Mouse (Mus musculus): Measurements from ENCODE around the gene Bmp6. TPM values are rescaled to one million over a fixed set of nuclear protein-coding genes. Genes with fewer than 3 reads are reported as not detected.

Gene Bmp6
- not detected in 2 replicates for total RNA-seq (2014; fragmentation: Nextera tagmentation)
- not detected in 2 replicates for total RNA-seq (2017)

DNA sequence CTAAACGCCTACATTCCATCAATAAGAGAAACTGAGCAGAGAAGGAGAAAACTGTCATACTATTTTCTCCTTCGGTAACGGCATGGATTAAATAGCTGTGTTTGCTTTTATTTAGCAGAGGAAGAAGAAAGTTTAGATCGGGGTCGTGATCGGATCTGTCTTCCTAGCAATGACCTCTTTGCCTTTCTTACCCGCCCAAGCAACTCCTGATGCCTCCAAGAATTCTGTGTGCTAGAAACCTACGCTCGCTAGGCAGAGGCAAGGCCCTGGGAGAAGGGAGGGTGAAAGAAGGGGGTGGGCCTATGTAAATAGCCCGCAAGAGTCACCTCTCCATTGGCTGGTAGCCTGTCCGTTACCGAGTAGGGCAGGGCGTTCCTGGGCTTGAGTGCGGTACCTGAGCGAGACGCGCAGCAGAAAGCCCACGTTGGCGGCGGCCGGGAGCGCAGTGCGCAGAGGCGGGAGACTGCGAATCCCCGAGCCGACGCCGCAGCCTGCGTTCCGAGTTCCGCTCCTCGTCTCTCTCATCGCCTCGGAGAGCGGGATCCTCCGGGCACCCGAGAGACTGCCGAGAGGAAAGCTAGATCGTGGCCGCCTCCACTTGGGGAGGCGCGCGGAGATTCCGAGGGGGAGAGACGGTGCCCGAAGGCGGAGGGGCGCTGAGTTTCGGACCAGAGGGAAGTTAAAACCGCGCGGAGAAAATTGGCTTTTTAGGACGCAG lies at the start of gene Bmp6:
Gene Bmp6 (plus strand): TSS at position 395 of the 718 bp plus-strand sequence.
- ATAC-seq (replicated peaks; ENCODE audit: poor library complexity, severe bottlenecking), result peak; percentile 75

- ATAC-seq (replicated peaks; ENCODE audit: poor library complexity, severe bottlenecking), result no peak
These were observed 48.7 kb upstream of the Bmp6 start for GRCm38 (mm10) chr13:38296166-38296565.

DNA sequence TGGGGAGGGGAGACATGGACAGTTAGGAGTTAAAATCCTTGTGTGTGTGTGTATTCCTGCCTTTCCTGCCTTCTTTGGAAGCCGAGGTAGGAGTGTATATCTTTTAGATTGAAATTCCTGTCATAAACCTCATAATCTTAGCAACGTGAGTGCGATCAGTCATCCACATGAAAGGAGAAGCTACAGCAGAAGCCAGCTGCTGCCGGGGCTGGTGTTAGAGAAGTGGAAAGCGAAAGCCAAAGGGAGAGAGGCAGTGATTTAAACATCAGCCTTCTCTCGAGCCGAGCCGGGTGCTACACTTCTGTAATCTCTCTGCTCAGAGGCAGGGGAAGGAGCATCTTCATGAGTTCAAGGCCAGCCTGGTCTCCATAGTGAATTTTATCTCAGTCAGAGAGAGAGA lies 48.3 kb upstream of the Bmp6 start:
- no peak for ATAC-seq (replicated peaks; ENCODE audit: poor library complexity, severe bottlenecking)

GRCm38 (mm10) chr13:38311125-38311524 lies 33.8 kb upstream of the Bmp6 start:
- no peak for ATAC-seq (replicated peaks; ENCODE audit: poor library complexity, severe bottlenecking)

DNA sequence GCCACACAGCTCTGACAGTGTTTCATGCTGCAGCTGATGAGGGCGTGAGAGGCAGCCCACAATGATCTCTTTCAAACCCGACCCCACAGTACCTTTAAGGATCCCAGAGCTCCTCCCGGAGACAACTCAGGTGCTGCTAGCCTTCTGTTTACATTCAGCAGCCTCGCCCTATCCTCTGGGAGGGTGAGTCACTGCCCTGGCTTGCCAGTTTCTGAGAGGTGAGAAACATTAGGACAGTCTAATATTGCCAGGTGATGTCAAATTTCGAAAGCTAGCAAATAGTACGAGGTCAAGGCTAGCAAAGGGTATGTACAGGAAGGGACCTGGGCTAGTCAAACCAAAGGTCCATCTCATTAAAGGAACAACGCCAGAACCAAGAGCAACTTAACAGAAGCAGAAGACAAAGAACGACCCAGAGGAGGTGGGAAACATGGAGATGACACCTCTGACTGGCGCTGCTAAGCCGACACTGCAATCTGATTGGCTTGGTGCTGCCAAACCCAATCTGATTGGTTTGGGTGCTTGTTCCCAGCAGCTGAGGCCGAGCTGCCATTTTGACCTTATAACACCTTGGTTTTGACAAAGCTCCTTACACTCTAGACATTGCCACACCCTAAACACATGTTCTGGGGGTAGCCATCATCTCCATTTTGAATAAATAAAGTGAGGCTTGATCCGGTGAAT lies 32.4 kb upstream of the Bmp6 start:
- ATAC-seq (replicated peaks; ENCODE audit: poor library complexity, severe bottlenecking), result no peak

DNA sequence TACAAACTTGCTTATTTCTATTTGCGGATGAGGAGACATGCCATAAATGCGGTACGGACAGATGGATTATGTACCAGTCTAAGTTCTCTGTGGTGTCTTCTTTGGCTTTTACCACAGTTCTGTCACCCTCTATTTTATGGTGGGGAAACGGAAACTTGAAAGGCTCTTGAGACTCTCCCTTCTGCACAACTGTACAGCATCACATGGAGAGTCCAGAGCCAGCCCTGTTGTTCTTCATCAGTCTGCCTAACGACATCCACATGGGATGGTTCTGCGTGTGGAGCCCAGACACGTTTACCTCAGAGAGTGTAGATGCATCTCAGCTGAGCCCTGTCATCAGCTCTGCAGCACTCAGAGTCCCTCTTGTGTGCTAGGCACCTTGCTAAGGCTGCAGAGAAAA lies 30.3 kb upstream of the Bmp6 start:
- ATAC-seq (replicated peaks; ENCODE audit: poor library complexity, severe bottlenecking), result no peak

- no peak for ATAC-seq (replicated peaks; ENCODE audit: poor library complexity, severe bottlenecking)
These were observed 26.5 kb upstream of the Bmp6 start for GRCm38 (mm10) chr13:38318418-38318817.

GRCm38 (mm10) chr13:38320354-38320753 lies 24.6 kb upstream of the Bmp6 start:
- ATAC-seq (replicated peaks; ENCODE audit: poor library complexity, severe bottlenecking), result peak; percentile 35

GRCm38 (mm10) chr13:38324452-38324851 lies 20.5 kb upstream of the Bmp6 start:
- no peak for ATAC-seq (replicated peaks; ENCODE audit: poor library complexity, severe bottlenecking)

DNA sequence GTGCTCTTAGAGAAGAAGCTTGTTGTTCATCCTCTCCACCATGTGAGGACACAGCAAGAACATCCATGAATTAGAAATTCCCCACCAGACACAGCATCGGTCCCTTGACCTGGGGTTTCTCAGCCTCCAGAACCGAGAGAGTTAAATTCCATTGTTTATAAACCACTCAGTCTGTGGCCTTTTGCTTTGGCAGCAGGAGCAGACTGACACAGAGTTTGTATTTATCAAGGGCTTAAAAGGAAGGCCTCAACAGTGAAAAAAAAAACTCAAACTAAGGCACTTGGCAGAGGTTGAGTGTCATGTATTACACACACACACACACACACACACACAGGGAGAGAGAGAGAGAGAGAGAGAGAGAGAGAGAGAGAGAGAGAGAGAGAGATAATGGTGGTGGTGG lies 17.5 kb upstream of the Bmp6 start:
- no peak for ATAC-seq (replicated peaks; ENCODE audit: poor library complexity, severe bottlenecking)

DNA sequence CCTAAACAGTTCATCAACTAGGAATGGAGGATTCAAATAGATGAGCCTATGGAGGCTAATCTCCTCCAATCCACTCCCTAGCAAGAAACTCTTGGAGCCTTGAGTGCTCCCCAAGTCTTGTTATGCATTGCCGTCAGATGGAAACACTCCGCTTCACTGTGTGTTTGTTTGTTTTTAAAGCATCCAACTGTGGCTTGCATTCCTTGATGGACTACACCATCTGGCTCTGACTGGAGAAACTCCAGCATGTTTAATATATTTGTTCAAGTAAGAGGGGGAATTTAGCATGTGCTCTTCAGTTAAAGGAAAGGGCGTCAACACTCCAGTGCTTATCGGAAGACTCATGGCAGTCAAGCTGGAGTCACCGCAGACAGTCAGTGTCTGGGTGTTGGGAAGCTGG lies 11.4 kb upstream of the Bmp6 start:
- no peak for ATAC-seq (replicated peaks; ENCODE audit: poor library complexity, severe bottlenecking)

DNA sequence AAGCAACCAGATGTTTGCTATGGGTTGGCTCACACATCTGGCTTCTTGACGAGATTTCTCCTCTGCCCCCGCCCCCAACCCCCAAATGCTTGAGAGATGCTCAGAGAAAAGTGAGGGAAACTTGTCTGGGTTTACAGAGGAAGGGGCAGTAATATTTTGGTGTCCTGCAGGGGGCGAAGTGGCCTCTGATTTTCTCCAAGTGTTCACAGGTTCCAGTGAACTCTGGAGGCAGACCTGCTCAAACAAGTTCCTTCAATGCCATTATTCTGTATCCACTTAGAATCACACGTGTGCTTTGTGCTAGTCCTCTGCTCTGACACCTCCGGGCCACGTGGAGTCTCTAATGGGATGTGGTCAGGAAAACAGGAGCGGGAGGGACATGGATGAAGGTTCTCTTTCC lies 2.3 kb upstream of the Bmp6 start:
- ATAC-seq (replicated peaks; ENCODE audit: poor library complexity, severe bottlenecking), result no peak

DNA sequence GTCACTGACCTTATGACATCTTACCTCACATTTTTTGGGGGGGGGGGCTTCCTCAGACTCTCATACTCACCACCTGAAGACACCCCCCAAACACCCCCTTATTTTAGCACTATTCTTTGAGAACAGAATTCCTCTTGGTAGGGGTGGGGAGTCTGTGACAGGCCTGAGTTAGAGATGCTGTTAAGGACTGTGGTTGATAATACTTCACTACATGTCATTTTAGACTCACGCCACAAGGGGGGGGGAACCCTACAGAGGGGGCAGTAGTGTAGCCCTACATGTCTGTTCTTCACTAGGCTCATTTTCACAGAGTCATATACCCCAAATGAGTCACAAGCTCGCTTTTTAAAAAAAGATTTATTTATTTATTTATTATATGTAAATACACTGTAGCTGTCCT lies 1.7 kb upstream of the Bmp6 start:
- no peak for ATAC-seq (replicated peaks; ENCODE audit: poor library complexity, severe bottlenecking)

DNA sequence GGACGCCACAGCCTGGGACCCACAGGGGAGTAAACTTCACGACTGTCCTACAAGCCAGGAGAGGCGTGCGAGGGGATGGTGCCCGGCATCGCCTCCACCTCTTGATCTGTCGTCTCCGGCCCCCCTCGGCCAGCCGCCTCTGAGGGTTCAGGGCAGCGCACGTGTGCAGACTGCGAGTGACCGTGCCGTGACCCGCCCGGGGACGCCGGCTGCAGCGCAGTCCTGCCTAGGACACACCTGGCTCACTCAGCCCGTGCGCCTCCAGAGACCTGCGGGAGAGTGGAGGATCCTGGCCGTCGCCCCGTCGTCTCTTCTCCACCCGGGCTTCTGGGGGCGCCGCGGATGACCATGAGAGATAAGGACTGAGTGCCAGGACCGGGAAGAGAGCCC lies 519 bp downstream of the Bmp6 start:
- 0 out of 2 replicates have a peak, but pooled peaks have one; percentile 14 for ATAC-seq (replicated peaks; ENCODE audit: poor library complexity, severe bottlenecking)

DNA sequence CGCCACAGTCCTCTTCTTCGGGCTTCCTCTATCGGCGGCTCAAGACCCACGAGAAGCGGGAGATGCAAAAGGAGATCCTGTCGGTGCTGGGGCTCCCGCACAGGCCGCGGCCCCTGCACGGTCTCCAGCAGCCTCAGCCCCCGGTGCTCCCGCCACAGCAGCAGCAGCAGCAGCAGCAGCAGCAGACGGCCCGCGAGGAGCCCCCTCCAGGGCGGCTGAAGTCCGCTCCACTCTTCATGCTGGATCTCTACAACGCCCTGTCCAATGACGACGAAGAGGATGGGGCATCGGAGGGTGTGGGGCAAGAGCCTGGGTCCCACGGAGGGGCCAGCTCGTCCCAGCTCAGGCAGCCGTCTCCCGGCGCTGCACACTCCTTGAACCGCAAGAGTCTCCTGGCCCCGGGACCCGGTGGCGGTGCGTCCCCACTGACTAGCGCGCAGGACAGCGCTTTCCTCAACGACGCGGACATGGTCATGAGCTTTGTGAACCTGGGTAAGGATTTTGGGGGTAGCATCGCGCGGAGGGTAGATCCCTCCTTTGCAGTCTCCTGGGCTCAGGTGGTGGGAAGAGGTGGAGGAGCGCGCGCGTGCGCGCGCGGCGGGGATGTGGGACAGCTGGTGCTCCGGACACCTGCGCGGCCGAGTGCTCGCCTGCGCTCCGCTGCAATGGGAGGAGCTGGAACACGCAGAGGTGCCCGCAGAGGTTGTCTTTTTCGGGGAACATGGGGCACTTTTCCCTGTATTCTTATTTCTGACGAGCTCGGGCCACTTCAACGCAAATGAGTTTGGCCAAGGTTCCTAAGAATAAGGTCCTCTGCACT lies 1.4 kb downstream of the Bmp6 start:
- ATAC-seq (replicated peaks; ENCODE audit: poor library complexity, severe bottlenecking), result no peak

GRCm38 (mm10) chr13:38347021-38347774 lies 2.3 kb downstream of the Bmp6 start:
- ATAC-seq (replicated peaks; ENCODE audit: poor library complexity, severe bottlenecking), result no peak

DNA sequence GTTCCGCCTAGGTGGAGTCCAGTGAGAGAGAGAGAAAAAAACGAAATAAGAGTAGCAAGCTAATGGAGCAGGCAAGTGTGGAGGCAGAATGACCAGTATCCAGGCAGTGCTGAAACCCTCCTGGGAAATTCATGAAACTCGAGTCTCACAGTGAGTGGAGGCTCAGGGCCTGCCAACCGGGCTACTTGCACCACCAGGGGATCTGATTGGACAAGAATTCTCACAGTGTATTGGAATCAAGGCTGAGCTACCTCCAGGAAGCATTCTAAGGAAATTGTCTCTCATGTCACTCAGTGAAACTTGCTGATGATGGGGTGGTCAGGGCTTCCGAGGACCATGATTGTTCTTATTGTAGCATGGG lies 2.8 kb downstream of the Bmp6 start:
- no peak for ATAC-seq (replicated peaks; ENCODE audit: poor library complexity, severe bottlenecking)

DNA sequence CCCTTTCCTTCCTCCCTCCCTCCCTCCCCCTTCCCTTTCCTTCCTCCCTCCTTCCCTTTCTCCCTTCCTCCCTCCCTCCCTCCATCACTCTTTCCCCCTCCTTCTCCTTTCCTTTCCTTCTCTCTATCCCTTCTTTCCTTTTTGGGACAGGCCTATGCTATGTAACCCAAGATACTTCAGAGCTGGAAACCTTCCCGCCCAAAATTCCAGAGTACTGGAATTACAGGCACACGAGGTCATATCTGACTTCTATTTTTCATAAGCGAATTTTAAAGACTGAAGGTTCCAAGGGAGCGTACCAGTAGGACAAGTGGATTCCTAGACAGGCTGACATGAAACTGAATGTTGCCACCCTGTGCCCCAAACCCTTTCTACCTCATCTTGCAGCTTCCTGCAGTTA lies 4.1 kb downstream of the Bmp6 start:
- no peak for ATAC-seq (replicated peaks; ENCODE audit: poor library complexity, severe bottlenecking)

GRCm38 (mm10) chr13:38349818-38350217 lies 4.9 kb downstream of the Bmp6 start:
- ATAC-seq (replicated peaks; ENCODE audit: poor library complexity, severe bottlenecking), result no peak

GRCm38 (mm10) chr13:38351996-38352395 lies 7.1 kb downstream of the Bmp6 start:
- no peak for ATAC-seq (replicated peaks; ENCODE audit: poor library complexity, severe bottlenecking)

DNA sequence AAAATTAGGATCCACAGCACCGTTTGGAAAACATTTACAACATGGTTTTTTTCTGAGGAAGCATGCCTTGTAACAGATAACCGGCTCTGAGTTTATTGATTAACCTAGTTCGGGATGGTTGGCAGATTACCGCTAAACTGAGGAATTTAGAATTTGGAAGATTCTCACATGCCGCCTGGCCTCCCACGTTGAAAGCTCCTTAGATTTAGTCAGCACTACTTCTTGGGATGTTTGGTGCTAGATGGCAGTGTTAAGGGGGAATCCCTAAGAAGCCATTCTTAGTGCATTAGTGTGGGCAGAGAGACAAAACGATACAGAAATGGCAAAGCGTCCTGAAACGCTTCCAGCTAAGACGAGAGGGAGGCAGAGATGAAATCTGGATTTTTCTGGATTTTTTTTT lies 8.1 kb downstream of the Bmp6 start:
- ATAC-seq (replicated peaks; ENCODE audit: poor library complexity, severe bottlenecking), result no peak
